Mouse (Mus musculus) liver, adult 2 months (tissue): ENCODE data around the gene Elovl2.

Source experiments
- CTCF ChIP-seq: fragments of 200-500 bp; IDR thresholded peaks from 2 replicates; pipeline ENCODE4 v1.5.1; 2011; ENCODE audit warnings: low read depth, low read length, control low read depth
- POLR2A ChIP-seq: fragments of 200-500 bp; IDR thresholded peaks from 2 replicates; pipeline ENCODE4 v1.6.1; 2011; ENCODE audit warnings: low read length, control low read depth; ENCODE audit not compliant: insufficient read depth; ENCODE audit errors: extremely low read depth

GRCm38 (mm10) chr13:41134901-41135300 is 85.3 kb downstream of the Elovl2 start:
- TF ChIP-seq POLR2A (no peak), CTCF (peak; percentile 83)
